Mouse (Mus musculus): Measurements from ENCODE around the gene Sv2c. TPM values are rescaled to one million over a fixed set of nuclear protein-coding genes. Genes with fewer than 3 reads are reported as not detected.

Gene Sv2c
- total and polyA plus RNA-seq, 2 experiments from 2014 or later = 0.15 to 0.25 TPM

DNA sequence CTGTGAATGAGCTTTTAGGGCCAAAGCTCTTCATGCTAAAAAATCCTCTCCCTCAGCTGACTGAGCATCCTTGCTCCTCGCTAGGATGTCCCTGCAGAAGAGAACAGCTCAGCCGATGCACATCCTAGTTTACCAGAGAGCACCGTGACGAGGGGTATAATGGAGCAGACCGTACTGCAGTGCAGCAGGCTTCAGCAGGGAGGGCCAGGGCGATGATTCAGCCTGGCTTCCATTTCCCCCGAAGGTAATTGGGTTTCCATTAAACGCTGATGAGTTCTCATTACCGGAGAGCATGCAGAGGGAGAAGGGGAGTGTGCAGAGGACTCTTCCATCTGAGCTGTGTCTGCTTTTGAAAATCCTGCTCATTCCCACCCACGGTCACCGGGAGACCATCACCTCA lies 108.5 kb downstream of the Sv2c start:
- no peak overlapping the region for H3K9ac ChIP-seq (replicated peaks; ENCODE audit: low read depth, low read length)
- H3K4me2 ChIP-seq (ENCODE audit: low read depth, low read length) = no peak overlapping the region
- no peak for TF ChIP-seq EP300 (IDR thresholded peaks at IDR 0.05; ENCODE audit: low read depth)
- TF ChIP-seq CTCF (IDR thresholded peaks at IDR 0.05; ENCODE audit: low read depth) = no peak
- no peaks in the 10 kb centered on the region for H3K27me3 ChIP-seq (ENCODE audit: control insufficient read depth, insufficient read depth, low read length)
- H3K27ac ChIP-seq (ENCODE audit: low read depth) = no peak overlapping the region
- no peaks in the 10 kb centered on the region for H3K4me1 ChIP-seq (ENCODE audit: control insufficient read depth, insufficient read depth)
- no peaks in the 10 kb centered on the region for H3K36me3 ChIP-seq (replicated peaks; ENCODE audit: control insufficient read depth, insufficient read depth, low read length)
- 80% methylated on average over 11 of the region's 11 CpGs for WGBS
- no peaks in the 10 kb centered on the region for H3K9me3 ChIP-seq (replicated peaks; ENCODE audit: control insufficient read depth, low read length)
- no peak for DNase-seq (ENCODE audit: low spot score)
- no peak for ATAC-seq (ENCODE audit: insufficient read depth, low read depth)
- H3K4me3 ChIP-seq (ENCODE audit: low read depth, low read length) = no peak overlapping the region

DNA sequence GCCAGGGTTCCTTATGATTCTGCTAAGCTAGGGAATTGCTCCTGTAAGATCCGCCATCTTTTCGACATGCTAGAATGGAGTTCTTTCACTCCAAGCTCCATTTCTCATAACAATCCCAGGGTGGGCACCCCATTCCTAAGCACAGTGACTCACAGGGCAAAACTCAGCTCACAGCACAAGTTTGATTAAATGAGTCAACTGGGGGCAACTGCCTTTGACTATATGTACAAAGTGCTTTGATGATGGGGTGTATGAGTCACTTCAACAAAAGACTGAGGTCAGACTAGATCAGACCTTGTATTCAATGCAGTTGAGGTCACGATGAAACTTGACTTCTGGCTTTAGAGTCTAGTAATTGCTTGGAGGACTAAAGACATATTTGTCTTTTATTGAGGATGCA lies 116.9 kb downstream of the Sv2c start:
- DNase-seq (ENCODE audit: low spot score) = no peak
- Histone ChIP-seq H3K9ac (replicated peaks; ENCODE audit: low read depth, low read length) (no peak overlapping the region), H3K4me2 (ENCODE audit: low read depth, low read length) (no peak overlapping the region), H3K36me3 (replicated peaks; ENCODE audit: control insufficient read depth, insufficient read depth, low read length) (no peaks in the 10 kb centered on the region), H3K4me3 (ENCODE audit: low read depth, low read length) (no peak overlapping the region), H3K27ac (ENCODE audit: low read depth) (no peak overlapping the region), H3K9me3 (replicated peaks; ENCODE audit: control insufficient read depth, low read length) (no peaks in the 10 kb centered on the region), H3K4me1 (ENCODE audit: control insufficient read depth, insufficient read depth) (no peaks in the 10 kb centered on the region), H3K27me3 (ENCODE audit: control insufficient read depth, insufficient read depth, low read length) (no peaks in the 10 kb centered on the region)
- TF ChIP-seq CTCF (IDR thresholded peaks at IDR 0.05; ENCODE audit: low read depth) = no peak
- TF ChIP-seq EP300 (IDR thresholded peaks at IDR 0.05; ENCODE audit: low read depth) = no peak
- ATAC-seq (ENCODE audit: insufficient read depth, low read depth) = no peak
- WGBS = 91% methylated on average over 3 of the region's 3 CpGs

- Histone ChIP-seq H3K4me2 (ENCODE audit: low read depth, low read length) (no peak overlapping the region), H3K4me3 (ENCODE audit: low read depth, low read length) (no peak overlapping the region), H3K27me3 (ENCODE audit: control insufficient read depth, insufficient read depth, low read length) (no peaks in the 10 kb centered on the region), H3K9me3 (replicated peaks; ENCODE audit: control insufficient read depth, low read length) (no peaks in the 10 kb centered on the region), H3K4me1 (ENCODE audit: control insufficient read depth, insufficient read depth) (no peaks in the 10 kb centered on the region), H3K9ac (replicated peaks; ENCODE audit: low read depth, low read length) (no peak overlapping the region), H3K27ac (ENCODE audit: low read depth) (0 out of 2 replicates have a peak overlapping the region, but pooled peaks have one; percentile 20), H3K36me3 (replicated peaks; ENCODE audit: control insufficient read depth, insufficient read depth, low read length) (no peaks in the 10 kb centered on the region)
- TF ChIP-seq EP300 (IDR thresholded peaks at IDR 0.05; ENCODE audit: low read depth) (no peak), CTCF (IDR thresholded peaks at IDR 0.05; ENCODE audit: low read depth) (no peak)
- no peak for DNase-seq (ENCODE audit: low spot score)
- ATAC-seq (ENCODE audit: insufficient read depth, low read depth) = no peak
- WGBS = 31% methylated on average over 11 of the region's 11 CpGs
These were observed 121.4 kb downstream of the Sv2c start for GRCm38 (mm10) chr13:96010861-96011511.

- Histone ChIP-seq H3K4me3 (ENCODE audit: low read depth, low read length) (no peak overlapping the region), H3K4me1 (ENCODE audit: control insufficient read depth, insufficient read depth) (no peaks in the 10 kb centered on the region), H3K4me2 (ENCODE audit: low read depth, low read length) (no peak overlapping the region), H3K9me3 (replicated peaks; ENCODE audit: control insufficient read depth, low read length) (no peaks in the 10 kb centered on the region), H3K36me3 (replicated peaks; ENCODE audit: control insufficient read depth, insufficient read depth, low read length) (no peaks in the 10 kb centered on the region), H3K27me3 (ENCODE audit: control insufficient read depth, insufficient read depth, low read length) (no peaks in the 10 kb centered on the region), H3K9ac (replicated peaks; ENCODE audit: low read depth, low read length) (no peak overlapping the region), H3K27ac (ENCODE audit: low read depth) (no peak overlapping the region)
- ATAC-seq (ENCODE audit: insufficient read depth, low read depth) (no peak), DNase-seq (ENCODE audit: low spot score) (no peak)
- WGBS = 74% methylated on average over 9 of the region's 9 CpGs
- TF ChIP-seq EP300 (IDR thresholded peaks at IDR 0.05; ENCODE audit: low read depth) (no peak), CTCF (IDR thresholded peaks at IDR 0.05; ENCODE audit: low read depth) (no peak)
These were observed 123.4 kb downstream of the Sv2c start for GRCm38 (mm10) chr13:96008975-96009374.

- 50% methylated on average over 3 of the region's 3 CpGs for WGBS
- Histone ChIP-seq H3K9ac (replicated peaks; ENCODE audit: low read depth, low read length) (no peak overlapping the region), H3K9me3 (replicated peaks; ENCODE audit: control insufficient read depth, low read length) (no peaks in the 10 kb centered on the region), H3K27me3 (ENCODE audit: control insufficient read depth, insufficient read depth, low read length) (no peaks in the 10 kb centered on the region), H3K4me2 (ENCODE audit: low read depth, low read length) (no peak overlapping the region), H3K4me3 (ENCODE audit: low read depth, low read length) (no peak overlapping the region), H3K27ac (ENCODE audit: low read depth) (no peak overlapping the region), H3K4me1 (ENCODE audit: control insufficient read depth, insufficient read depth) (no peaks in the 10 kb centered on the region), H3K36me3 (replicated peaks; ENCODE audit: control insufficient read depth, insufficient read depth, low read length) (no peaks in the 10 kb centered on the region)
- ATAC-seq (ENCODE audit: insufficient read depth, low read depth) (no peak), DNase-seq (ENCODE audit: low spot score) (no peak)
- TF ChIP-seq EP300 (IDR thresholded peaks at IDR 0.05; ENCODE audit: low read depth) (no peak), CTCF (IDR thresholded peaks at IDR 0.05; ENCODE audit: low read depth) (no peak)
These were observed 124.2 kb downstream of the Sv2c start for GRCm38 (mm10) chr13:96008154-96008553.

DNA sequence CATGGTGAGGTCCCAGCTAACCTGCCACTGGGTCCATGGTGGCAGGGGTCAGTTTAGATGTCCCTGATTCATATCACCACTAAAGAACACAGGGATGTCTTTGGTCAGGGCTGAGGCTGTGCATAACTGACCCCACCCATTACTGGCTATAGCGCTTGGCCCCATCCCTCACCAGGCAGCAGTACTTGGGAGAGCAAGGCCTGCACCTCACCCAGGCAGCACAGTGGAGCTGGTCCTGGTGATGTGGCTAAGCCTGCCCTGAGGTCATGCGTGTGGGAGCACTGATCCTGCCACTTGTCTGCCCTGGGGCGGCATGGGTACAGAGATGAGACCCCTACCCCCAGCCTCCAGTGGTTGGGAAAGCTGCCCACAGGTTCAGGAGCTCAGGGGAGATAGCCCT lies 128.8 kb downstream of the Sv2c start:
- Histone ChIP-seq H3K4me2 (ENCODE audit: low read depth, low read length) (no peak overlapping the region), H3K4me3 (ENCODE audit: low read depth, low read length) (no peak overlapping the region), H3K9me3 (replicated peaks; ENCODE audit: control insufficient read depth, low read length) (no peaks in the 10 kb centered on the region), H3K27me3 (ENCODE audit: control insufficient read depth, insufficient read depth, low read length) (no peaks in the 10 kb centered on the region), H3K4me1 (ENCODE audit: control insufficient read depth, insufficient read depth) (no peaks in the 10 kb centered on the region), H3K9ac (replicated peaks; ENCODE audit: low read depth, low read length) (no peak overlapping the region), H3K27ac (ENCODE audit: low read depth) (no peak overlapping the region), H3K36me3 (replicated peaks; ENCODE audit: control insufficient read depth, insufficient read depth, low read length) (no peaks in the 10 kb centered on the region)
- no peak for ATAC-seq (ENCODE audit: insufficient read depth, low read depth)
- TF ChIP-seq CTCF (IDR thresholded peaks at IDR 0.05; ENCODE audit: low read depth) (no peak), EP300 (IDR thresholded peaks at IDR 0.05; ENCODE audit: low read depth) (no peak)
- no peak for DNase-seq (ENCODE audit: low spot score)
- WGBS = 85% methylated on average over 3 of the region's 3 CpGs
